Mouse (Mus musculus) heart, embryonic 12.5 days (tissue): Measurements from ENCODE around the gene Map3k4. TPM values are rescaled to one million over a fixed set of nuclear protein-coding genes. Genes with fewer than 3 reads are reported as not detected.

ENCODE experiments used
- ATAC-seq: fragments of 200-750 bp; cut with Nextera tagmentation; 2 replicates; pipeline ENCODE4 v1.8.0; 2017; ENCODE audit warnings: moderate TSS enrichment, moderate library complexity; ENCODE audit not compliant: insufficient number of reproducible peaks, low FRiP score
- H3K27ac ChIP-seq: fragments of 300-500 bp; sonication (generic); 2 replicates; pipeline ENCODE4 v1.5.1; 2016; ENCODE audit warnings: mild to moderate bottlenecking, moderate library complexity; ENCODE audit not compliant: poor library complexity, severe bottlenecking
- H3K27me3 ChIP-seq: fragments of 300-500 bp; sonication (generic); replicated peaks from 2 replicates; pipeline ENCODE4 v1.6.1; 2016; ENCODE audit warnings: mild to moderate bottlenecking, moderate library complexity
- H3K36me3 ChIP-seq: fragments of 300-500 bp; sonication (generic); 2 replicates; pipeline ENCODE4 v1.6.1; 2016; ENCODE audit warnings: mild to moderate bottlenecking, moderate library complexity
- H3K4me1 ChIP-seq: fragments of 300-500 bp; sonication (generic); replicated peaks from 2 replicates; pipeline ENCODE4 v1.6.1; 2016; ENCODE audit warnings: mild to moderate bottlenecking
- H3K4me2 ChIP-seq: fragments of 300-500 bp; sonication (generic); 2 replicates; pipeline ENCODE4 v1.6.1; 2016; ENCODE audit warnings: mild to moderate bottlenecking, moderate library complexity
- H3K4me3 ChIP-seq: fragments of 300-500 bp; sonication (generic); 2 replicates; pipeline ENCODE4 v1.5.1; 2016; ENCODE audit warnings: mild to moderate bottlenecking
- H3K9ac ChIP-seq: fragments of 300-500 bp; sonication (generic); 2 replicates; pipeline ENCODE4 v1.6.1; 2016; ENCODE audit warnings: mild to moderate bottlenecking, moderate library complexity
- H3K9me3 ChIP-seq: fragments of 300-500 bp; sonication (generic); replicated peaks from 2 replicates; pipeline ENCODE4 v1.6.1; 2016; ENCODE audit warnings: mild to moderate bottlenecking, moderate library complexity
- WGBS: fragments of 180-500 bp; shearing (Covaris S2); methylation state at CpG from one replicate; pipeline ENCODE4 v1.1.7; 2016; 5-methylcytosine and 5-hydroxymethylcytosine counted together
- polyA plus RNA-seq: library from polyadenylated mRNA; unstranded; fragments of >200 nt; fragmentation: Nextera tagmentation; extraction: Ambion mirVana; gene quantifications from 2 replicates; pipeline ENCODE4 v1.2.1, GENCODE M21; 2016

The Map3k4 gene
- polyA plus RNA-seq, 1 experiment from 2014 or later = 42.9 TPM

DNA sequence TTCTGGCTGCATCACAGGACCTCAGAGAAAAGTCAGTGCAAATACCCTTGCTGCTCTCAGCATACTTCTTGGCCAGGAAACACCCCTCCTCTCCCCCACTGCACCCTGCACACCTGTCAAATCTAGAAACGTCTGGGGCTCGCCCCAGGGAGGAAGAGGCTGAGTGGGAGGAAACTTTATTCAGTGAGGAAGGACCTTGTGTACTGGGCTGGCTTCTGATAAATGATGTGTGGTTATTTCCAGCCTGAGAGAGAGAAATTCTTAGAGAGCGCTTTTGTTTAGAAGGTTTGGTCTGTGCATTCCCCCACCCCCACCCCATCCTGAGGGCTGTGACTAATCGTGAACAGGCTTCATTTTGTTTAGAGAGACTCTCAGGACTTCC lies 112.9 kb downstream of the Map3k4 start:
- Histone ChIP-seq H3K4me2 (0 out of 2 replicates have a peak overlapping the region, but pooled peaks have one; percentile 16), H3K36me3 (peaks cover 8% of the 10 kb centered on the region; the same call in 1 of the 2 replicates), H3K9me3 (no peaks in the 10 kb centered on the region), H3K9ac (peak overlapping the region; percentile 25; the same call in 1 of the 2 replicates), H3K4me1 (peaks cover 45% of the 10 kb centered on the region), H3K4me3 (no peak overlapping the region), H3K27ac (peak overlapping the region; percentile 77), H3K27me3 (no peaks in the 10 kb centered on the region)
- ATAC-seq = peak; percentile 5; the same call in 1 of the 2 replicates
- WGBS = 12% methylated on average over 4 of the region's 4 CpGs

DNA sequence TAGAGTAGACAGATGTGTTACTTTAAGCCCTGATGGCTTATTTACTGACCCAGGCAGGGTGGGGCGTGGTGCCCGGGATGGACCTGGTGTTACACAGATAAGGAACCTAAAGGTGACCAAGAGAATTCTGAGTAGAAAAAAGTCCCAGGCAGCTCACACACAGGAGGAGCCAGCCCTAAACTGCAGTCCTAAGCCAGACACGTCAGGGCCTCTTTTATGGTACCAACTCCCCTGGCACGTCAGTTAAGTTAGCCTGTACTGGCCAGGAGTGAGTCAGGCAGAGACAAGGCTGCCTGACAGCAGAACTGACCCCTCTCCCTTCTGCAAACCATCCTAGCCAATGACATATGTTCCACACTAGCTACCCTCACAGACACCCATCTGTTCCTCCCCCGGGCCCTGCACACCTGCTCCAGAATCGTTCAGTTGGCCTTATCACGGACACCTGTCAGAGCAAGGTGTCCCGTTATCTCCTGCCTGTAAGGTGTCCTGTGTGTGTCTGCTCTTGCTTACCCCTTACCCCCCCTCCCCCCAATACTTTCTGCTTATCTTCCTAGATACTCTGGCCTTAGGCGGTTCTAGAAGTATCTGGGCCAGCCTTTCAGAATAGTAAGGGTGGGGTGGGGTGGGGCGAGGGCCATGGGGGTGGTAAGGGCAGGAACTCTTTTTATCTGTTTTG lies 113.4 kb downstream of the Map3k4 start:
- Histone ChIP-seq H3K27ac (peak overlapping the region; percentile 77), H3K4me3 (no peak overlapping the region), H3K36me3 (peaks cover 4% of the 10 kb centered on the region; the same call in 1 of the 2 replicates), H3K9me3 (no peaks in the 10 kb centered on the region), H3K4me2 (0 out of 2 replicates have a peak overlapping the region, but pooled peaks have one; percentile 16), H3K4me1 (peaks cover 45% of the 10 kb centered on the region), H3K27me3 (no peaks in the 10 kb centered on the region), H3K9ac (no peak overlapping the region)
- WGBS = 28% methylated on average over 10 of the region's 10 CpGs
- ATAC-seq = peak; percentile 85

DNA sequence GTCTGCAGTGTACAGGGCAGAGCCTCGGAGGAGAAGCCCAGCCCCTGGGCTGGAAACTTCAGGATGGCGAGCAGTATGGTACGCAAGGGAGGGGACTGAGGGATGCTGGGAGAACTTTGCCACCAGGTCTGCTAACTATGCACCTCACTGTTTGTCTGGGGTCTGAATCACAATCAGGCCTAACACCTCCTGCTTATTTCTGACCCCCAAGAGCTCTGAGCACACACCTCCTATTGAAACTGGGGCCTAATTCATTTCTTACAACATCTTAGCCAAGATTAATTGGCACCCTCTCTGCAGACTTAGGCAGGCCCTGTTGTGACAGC lies 113.9 kb downstream of the Map3k4 start:
- peaks cover 45% of the 10 kb centered on the region for H3K4me1 ChIP-seq
- no peak for ATAC-seq
- H3K27me3 ChIP-seq = no peaks in the 10 kb centered on the region
- H3K27ac ChIP-seq = peak overlapping the region; percentile 73
- H3K4me3 ChIP-seq = no peak overlapping the region
- H3K36me3 ChIP-seq = no peaks in the 10 kb centered on the region
- H3K4me2 ChIP-seq = no peak overlapping the region
- H3K9me3 ChIP-seq = no peaks in the 10 kb centered on the region
- WGBS = 85% methylated on average over 3 of the region's 3 CpGs
- H3K9ac ChIP-seq = no peak overlapping the region

DNA sequence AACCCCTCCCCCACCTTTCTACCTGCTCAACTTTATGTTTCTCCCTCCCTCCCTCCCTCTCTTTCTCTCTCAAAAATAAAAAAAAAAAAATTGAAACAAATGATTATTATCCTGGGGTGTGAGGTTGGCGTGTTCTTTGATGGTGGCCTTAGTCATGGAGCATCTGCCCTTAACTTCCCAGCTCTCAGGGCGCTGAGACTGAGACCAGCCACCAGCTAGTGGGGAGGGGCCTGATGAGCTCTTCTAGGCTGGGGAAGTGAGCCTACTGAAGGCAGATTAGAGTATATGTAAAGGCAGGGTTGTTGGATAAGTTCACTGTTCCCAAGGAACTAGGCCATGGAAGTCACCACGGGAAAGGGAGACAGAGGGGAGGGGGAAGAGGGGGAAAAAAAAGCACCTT lies 114.3 kb downstream of the Map3k4 start:
- Histone ChIP-seq H3K4me1 (peaks cover 45% of the 10 kb centered on the region), H3K4me2 (no peak overlapping the region), H3K9me3 (no peaks in the 10 kb centered on the region), H3K27me3 (no peaks in the 10 kb centered on the region), H3K36me3 (no peaks in the 10 kb centered on the region), H3K27ac (peak overlapping the region; percentile 73), H3K4me3 (no peak overlapping the region), H3K9ac (no peak overlapping the region)
- ATAC-seq = peak; percentile 19; the same call in 1 of the 2 replicates
- 70% methylated on average over 3 of the region's 3 CpGs for WGBS

DNA sequence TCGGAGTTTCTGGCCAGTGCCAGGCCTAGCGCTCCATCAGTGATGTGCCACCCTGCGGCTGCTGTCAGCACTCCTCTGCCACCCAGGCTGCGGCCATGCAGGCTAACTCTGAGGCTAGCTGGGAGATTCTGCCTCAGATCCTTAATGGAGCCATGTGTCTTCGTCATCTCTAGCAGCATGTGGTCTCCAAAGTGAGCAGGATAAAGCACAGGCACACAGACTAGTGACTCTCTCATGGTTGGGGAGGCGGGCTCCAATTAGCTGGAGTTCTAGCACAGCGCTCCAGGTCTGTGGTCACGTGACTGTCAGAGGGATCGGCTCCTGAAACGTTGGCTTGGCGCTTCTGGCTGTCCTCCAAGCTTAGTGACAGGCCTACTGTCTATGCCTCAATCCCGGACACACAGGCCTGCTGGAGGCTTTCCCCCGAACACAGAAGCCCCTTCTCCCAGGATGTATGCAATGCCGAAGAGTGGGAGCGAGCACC lies 115.1 kb downstream of the Map3k4 start:
- 56% methylated on average over 15 of the region's 15 CpGs for WGBS
- Histone ChIP-seq H3K4me3 (no peak overlapping the region), H3K27ac (peak overlapping the region; percentile 73), H3K4me1 (peaks cover 45% of the 10 kb centered on the region), H3K9me3 (no peaks in the 10 kb centered on the region), H3K36me3 (peaks cover 5% of the 10 kb centered on the region), H3K4me2 (0 out of 2 replicates have a peak overlapping the region, but pooled peaks have one; percentile 13), H3K9ac (peak overlapping the region; percentile 16; the same call in 1 of the 2 replicates), H3K27me3 (no peaks in the 10 kb centered on the region)
- ATAC-seq = no peak

DNA sequence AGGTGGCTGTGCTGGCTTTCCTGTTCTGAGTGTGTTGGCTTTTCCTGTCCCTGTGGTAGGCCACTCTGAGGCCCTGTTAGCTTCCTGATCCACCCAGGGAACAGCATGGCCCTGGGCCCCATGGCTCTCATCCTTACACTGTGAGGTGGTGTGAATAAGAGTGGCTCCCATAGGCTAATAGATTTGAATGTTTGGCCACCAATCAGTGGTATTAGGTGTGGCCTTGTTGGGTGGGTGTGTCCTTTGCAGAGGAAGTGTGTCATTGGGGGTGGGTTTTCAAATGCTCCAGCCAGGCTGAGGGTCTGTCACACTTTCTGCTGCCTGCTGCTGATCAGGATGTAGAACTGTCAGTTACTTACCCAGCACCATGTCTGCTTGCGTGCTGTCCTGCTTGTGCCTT lies 117.5 kb downstream of the Map3k4 start:
- Histone ChIP-seq H3K27me3 (no peaks in the 10 kb centered on the region), H3K9ac (no peak overlapping the region), H3K36me3 (peaks cover 6% of the 10 kb centered on the region), H3K4me3 (no peak overlapping the region), H3K9me3 (no peaks in the 10 kb centered on the region), H3K4me2 (no peak overlapping the region), H3K27ac (no peak overlapping the region), H3K4me1 (peaks cover 37% of the 10 kb centered on the region)
- WGBS = 81% methylated on average over 1 of the region's 1 CpGs
- ATAC-seq = no peak

DNA sequence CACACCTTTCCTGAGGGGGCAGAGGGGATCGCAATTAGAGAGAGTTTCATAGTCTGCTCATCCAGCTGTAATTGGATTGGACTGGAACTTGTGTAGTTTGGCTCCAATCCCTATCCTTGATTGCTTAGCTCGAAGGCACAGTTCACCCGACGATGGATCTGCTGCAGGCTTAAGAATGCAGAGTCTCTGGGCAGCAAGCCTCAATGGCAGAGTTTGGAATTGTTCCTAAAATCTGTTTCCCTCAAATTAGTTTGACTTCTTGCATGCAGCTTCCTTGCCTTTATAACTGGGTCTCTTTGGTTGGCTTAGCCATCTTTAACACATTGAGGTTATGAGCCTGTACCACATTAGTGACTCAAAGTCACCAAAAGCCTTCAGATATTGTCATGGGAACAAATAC lies 118.7 kb downstream of the Map3k4 start:
- Histone ChIP-seq H3K27me3 (no peaks in the 10 kb centered on the region), H3K36me3 (peaks cover 6% of the 10 kb centered on the region), H3K4me2 (no peak overlapping the region), H3K9ac (no peak overlapping the region), H3K4me3 (no peak overlapping the region), H3K9me3 (no peaks in the 10 kb centered on the region), H3K4me1 (peaks cover 37% of the 10 kb centered on the region), H3K27ac (no peak overlapping the region)
- no peak for ATAC-seq
- WGBS = 72% methylated on average over 4 of the region's 4 CpGs

DNA sequence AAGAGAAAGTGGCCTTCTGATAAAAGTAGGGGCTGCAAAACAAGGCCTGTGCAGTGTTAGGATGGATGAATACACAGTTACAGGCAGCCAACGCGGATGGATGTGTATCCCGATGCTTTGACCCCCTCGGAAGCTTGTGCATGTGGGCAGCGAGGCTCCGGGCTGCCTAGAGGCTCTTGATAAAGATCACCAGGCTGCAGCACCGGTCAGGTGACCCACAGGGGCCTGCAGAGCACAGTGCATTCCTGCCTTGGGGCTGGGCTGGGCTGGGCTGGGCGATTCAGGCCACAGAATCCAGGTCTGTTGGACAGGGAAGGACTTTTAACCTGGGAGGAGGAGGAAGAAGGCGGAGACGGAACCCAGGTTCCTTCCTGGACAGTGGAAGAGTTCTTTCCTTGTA lies 123.0 kb downstream of the Map3k4 start:
- Histone ChIP-seq H3K9ac (peak overlapping the region; percentile 23; the same call in 1 of the 2 replicates), H3K27ac (peak overlapping the region; percentile 45; the same call in 1 of the 2 replicates), H3K4me2 (peak overlapping the region; percentile 38; the same call in 1 of the 2 replicates), H3K4me3 (no peak overlapping the region), H3K27me3 (no peaks in the 10 kb centered on the region), H3K36me3 (peaks cover 6% of the 10 kb centered on the region), H3K9me3 (no peaks in the 10 kb centered on the region), H3K4me1 (peaks cover 20% of the 10 kb centered on the region)
- WGBS = 37% methylated on average over 10 of the region's 10 CpGs
- ATAC-seq = peak; percentile 83

DNA sequence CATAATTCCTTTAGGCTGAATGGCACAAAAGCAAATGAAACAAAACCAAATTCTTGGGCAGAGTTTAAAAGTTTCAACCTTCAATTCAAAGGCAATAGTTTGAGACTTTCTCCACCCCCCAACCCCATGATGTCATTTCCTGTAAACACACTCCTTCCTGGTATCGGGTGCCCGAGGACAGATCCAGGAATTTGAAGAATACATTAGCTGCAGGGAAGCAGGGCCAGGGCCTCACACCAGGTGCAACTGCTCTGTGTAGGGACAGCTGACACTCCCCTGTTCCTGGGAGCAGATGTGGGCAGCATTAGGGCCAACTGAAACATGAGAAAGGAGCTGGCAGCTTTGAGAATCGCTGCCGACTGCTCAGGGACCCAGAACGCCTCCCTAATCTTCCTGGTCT lies 123.5 kb downstream of the Map3k4 start:
- Histone ChIP-seq H3K9me3 (no peaks in the 10 kb centered on the region), H3K36me3 (peaks cover 6% of the 10 kb centered on the region), H3K4me3 (no peak overlapping the region), H3K9ac (no peak overlapping the region), H3K27ac (peak overlapping the region; percentile 45), H3K27me3 (no peaks in the 10 kb centered on the region), H3K4me1 (peaks cover 20% of the 10 kb centered on the region), H3K4me2 (peak overlapping the region; percentile 38)
- ATAC-seq = 0 out of 2 replicates have a peak, but pooled peaks have one; percentile 52
- WGBS = 22% methylated on average over 5 of the region's 5 CpGs

DNA sequence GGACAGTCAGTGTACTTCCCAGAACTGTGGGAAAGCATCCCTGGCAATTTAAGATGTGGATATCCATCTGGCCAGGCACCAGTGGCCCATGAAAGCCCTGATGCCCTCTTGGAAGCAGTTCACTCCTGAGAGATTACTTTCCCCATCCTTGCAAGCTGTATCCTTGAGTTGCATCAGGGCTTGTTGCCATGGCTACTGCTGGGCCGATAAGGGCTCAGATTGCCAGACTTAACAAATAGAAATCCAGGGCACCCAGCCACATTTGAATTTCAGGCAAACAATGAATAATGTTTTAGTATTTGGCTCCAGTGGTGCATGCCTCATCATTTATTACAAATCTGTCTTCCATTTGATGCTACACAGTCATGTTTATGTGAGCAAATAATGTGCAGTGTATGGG lies 130.8 kb downstream of the Map3k4 start:
- peaks cover 13% of the 10 kb centered on the region for H3K4me1 ChIP-seq
- H3K9me3 ChIP-seq = no peaks in the 10 kb centered on the region
- ATAC-seq = no peak
- no peak overlapping the region for H3K4me2 ChIP-seq
- 72% methylated on average over 1 of the region's 1 CpGs for WGBS
- no peak overlapping the region for H3K27ac ChIP-seq
- no peak overlapping the region for H3K4me3 ChIP-seq
- no peaks in the 10 kb centered on the region for H3K27me3 ChIP-seq
- H3K36me3 ChIP-seq = no peaks in the 10 kb centered on the region
- no peak overlapping the region for H3K9ac ChIP-seq

DNA sequence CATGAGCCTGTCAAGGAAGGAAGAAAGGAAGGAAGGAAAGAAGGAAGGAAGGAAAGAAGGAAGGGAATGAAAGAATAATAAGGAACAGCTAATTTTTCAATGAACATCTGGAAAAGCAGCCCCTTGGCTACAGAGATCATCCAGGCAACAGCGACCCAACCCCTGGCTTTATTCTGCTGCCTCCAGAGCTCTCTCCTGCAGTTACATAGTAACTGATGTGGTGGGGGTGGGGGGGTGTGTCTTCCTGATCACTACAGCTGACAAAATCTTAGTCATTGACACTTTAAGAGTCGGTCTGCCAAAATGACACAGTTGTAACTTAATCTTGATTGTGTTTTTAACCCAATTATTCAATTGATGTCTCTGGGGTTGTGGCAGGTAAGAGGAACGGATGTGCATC lies 132.3 kb downstream of the Map3k4 start:
- no peaks in the 10 kb centered on the region for H3K36me3 ChIP-seq
- WGBS = 68% methylated on average over 3 of the region's 3 CpGs
- no peak for ATAC-seq
- H3K9ac ChIP-seq = no peak overlapping the region
- H3K27me3 ChIP-seq = no peaks in the 10 kb centered on the region
- H3K4me2 ChIP-seq = no peak overlapping the region
- peaks cover 17% of the 10 kb centered on the region for H3K4me1 ChIP-seq
- no peaks in the 10 kb centered on the region for H3K9me3 ChIP-seq
- peak overlapping the region; percentile 51; the same call in 1 of the 2 replicates for H3K27ac ChIP-seq
- H3K4me3 ChIP-seq = no peak overlapping the region
